Mouse (Mus musculus) frontal cortex, postnatal 36 days (tissue): ENCODE data around the gene Spn.
A peak's percentile ranks its signal among the peaks of the same experiment; 100 is the strongest.
"Not testable (repeated sequence)": the region's sequence is repeated elsewhere in the genome, so short reads cannot be mapped to it uniquely, and the experiment has no call there.

Source experiments
- DNase-seq, 2 experiments: peaks; one replicate each; pipeline ENCODE4 v3.0.0; 2022; ENCODE audit warnings: low spot score in 2 of 2

The Spn gene

GRCm38 (mm10) chr7:127105551-127105950, 32.1 kb downstream of the Spn start:
- no peak for DNase-seq

- peak; percentile 76 to 87 for DNase-seq
Measured at GRCm38 (mm10) chr7:127104560-127105332, 32.9 kb downstream of the Spn start.

DNA sequence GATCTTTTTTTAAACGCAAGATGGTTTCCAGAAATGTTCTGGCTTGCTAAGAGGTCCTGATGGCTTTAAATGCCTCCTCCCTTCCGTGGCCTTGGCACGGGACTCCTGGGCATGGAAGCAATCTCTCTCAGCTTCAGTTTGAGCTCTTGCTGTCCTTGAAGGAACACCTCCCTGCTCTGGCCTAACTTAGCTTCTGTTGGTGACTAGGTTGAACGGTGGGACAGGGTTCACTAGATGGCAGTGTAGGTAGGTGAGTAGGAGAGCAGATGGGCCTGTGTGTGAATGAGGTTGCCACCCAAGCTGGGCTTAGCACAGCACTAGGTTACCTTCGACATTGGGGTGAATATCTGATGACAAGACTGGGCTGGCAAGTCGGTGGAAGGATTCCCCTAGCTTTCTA, 33.7 kb downstream of the Spn start:
- DNase-seq: no peak

GRCm38 (mm10) chr7:127102148-127102547, 35.5 kb downstream of the Spn start:
- no peak for DNase-seq

GRCm38 (mm10) chr7:127101451-127102016, 36.1 kb downstream of the Spn start:
- no peak for DNase-seq

DNA sequence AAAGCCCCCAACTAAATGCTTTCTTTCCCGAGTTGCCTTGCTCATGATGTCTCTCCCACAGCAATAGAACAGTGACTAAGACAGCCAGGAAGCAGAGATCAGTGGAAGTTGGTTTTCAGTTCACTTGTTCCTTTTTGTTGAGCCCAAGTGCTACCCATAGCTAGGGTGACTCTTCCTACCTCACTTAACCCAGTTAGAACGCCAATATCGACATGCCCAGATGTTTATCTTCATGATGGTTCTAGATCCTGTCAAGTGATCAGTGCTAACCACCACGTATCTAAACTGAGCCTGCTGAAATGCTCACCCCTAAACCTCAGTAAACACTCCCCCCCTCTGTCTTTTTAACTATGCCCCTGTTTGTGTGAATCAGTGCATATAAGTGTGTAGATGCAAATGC, 38.1 kb downstream of the Spn start:
- DNase-seq: no peak

- no peak for DNase-seq
Measured at GRCm38 (mm10) chr7:127098950-127099349, 38.7 kb downstream of the Spn start.

DNA sequence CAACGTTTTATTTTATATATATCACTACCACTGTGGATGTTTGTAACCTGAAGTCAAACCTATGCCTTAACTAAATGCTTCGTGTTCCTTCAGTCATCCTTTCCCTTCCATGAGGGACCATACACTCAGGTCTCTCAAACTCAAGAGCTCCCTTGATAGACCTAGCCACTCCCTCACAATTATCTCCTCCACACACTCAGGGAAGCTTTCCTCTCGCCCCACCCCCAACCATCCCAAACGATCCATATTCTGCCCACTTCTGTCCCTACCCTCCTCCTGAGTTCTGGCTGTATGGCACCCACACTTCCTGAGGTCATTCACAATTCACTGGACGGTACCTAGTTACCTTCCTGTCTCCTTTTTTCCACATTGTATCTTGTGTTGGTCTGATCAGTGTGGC, 39.1 kb downstream of the Spn start:
- no peak for DNase-seq

- DNase-seq: no peak
Measured at GRCm38 (mm10) chr7:127096456-127096855, 41.2 kb downstream of the Spn start.

- no peak for DNase-seq
Measured at GRCm38 (mm10) chr7:127093914-127094313, 43.7 kb downstream of the Spn start.

DNA sequence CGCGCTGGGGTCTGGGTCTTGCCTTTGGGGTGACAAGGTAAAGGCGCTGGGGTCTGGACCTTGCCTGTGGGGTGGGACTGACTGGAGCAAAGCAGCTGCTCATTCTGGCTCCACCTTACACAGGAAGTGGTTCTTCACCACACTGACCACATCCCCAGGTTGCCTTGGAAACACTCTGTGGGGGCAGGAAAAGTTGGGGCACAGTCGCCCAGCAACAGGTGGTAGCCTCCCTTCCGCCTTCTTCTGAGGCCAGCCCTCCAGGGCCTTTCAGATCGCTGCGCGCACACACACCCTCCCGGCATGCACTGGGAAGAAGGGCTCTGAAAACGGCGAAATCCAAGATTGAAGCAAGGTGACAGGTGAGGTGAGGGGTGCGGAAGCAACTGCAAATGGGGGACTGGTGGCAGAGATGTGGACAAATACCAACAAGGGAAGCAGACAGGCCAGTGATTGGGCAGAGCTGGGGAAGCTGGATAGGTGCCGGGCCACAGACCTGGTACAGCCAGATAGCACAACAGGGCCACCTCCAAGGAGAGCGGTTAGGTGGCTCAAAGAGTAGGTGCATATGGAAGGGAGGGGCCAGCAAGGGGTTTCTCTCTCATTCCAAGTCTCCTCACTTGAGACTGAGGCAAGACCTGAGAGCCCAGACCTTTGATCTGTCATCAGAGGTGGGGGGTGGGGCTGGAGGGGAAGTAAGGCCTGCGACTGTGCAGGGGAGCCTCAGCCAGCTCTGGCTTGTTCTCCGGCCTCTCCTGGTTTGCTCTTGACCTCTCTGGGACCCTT, 46.3 kb downstream of the Spn start, which contains the start of gene AI467606:
TSS of gene AI467606 (plus strand) at position 246 of the 783 bp plus-strand sequence.
- no peak for DNase-seq

DNA sequence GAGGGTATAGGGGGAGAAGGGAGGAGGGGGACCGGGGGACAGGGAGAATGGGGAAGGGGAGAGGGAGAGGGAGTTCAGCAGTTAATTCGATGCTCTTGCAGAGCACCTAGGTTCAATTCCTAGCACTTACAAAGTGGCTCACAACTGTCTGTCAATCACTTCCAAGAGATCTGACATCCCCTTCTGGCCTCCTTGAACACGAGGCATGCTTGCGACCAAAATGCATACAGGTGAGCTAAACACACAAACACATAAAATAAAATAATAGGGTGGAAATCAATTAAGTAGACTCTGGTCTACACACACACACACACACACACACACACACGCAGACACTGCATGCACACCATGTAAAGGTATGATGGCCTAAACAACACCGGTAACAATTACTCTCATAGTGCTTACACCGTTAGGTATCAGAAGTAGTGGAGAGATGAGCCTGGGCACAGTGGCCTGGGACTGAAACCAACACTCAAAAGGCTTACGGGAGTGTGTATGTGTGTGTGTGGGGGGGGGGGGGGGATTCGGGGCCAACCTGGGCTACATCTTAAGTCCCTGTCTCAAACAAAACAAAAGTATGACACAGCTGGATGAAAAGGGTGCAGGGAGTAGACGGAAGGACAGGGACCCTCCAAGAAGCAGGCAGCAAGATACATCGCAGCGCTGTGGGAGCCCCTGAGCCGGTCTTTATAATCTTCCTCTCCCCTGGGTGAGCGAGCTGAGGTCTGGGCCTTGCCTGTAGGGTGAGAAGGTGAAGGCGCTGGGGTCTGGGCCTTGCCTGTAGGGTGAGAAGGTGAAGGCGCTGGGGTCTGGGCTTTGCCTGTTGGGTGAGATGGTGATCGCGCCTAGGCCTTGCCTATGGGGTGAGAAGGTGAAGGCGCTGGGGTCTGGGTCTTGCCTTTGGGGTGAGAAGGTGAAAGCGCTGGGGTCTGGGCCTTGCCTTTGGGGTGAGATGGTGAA, 47.2 kb downstream of the Spn start:
- no peak for DNase-seq

DNA sequence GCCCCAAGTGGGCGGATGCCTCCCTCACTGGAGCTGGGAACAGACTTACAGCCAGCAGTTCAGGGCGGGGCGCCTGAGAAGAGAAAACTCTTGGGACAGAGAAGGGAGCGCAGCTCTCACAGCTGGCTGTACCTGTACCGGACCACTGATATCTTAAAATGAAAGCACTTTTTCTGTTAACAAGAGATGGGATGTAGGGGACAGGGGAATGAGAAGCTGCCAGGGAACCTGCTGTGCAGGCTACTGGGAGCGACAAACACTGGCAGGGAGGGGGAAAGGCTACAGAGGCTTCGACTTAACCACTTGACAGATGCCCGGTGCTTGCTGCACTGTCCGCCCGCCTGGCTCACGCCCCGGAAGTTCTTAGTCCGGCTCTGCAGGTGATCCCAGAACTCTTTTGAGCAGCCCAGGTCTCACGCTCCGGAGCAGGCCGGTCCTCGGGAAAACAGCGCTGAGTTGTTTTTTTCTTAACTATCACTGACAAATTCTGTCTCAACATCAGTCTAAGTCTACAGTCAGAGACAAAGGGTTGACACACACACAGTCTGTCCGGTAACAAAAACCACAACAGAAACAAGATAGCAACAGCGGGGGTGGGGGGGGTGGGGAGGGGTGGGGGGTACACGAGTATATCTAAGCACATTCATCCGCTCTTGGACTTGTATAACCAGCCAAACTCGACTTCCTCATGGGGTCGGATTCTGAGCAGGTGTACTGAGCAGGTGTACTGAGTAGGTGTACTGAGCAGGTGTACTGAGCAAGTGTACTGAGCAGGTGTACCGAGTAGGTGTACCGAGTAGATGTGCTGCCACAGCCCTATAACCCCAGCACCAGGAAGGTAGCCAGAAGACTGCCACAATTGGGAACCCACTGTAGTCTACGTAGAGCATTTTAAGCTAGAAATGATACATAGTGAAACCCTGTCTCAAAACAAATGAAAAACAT, 48.5 kb downstream of the Spn start:
- DNase-seq: no peak

DNA sequence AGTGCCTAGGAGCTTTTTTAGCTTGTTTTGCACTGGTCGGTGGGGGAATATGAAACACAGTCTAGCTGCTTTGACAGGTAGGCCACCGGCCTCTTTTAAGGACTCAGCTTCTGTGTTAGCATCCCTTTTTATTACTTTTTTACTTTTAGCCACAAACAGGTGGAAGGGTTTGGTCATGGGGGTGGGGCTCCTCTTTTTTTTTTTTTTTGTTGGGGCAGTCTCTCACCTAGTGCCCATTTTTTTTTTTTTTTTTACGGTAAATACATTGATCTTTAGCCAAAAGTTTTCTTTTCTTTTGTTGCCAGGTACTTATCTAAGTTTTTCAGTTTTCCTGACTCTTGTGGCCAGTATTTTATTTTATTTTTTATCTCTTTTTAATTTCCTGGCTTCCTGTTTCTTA, 49.5 kb downstream of the Spn start:
- no peak for DNase-seq

DNA sequence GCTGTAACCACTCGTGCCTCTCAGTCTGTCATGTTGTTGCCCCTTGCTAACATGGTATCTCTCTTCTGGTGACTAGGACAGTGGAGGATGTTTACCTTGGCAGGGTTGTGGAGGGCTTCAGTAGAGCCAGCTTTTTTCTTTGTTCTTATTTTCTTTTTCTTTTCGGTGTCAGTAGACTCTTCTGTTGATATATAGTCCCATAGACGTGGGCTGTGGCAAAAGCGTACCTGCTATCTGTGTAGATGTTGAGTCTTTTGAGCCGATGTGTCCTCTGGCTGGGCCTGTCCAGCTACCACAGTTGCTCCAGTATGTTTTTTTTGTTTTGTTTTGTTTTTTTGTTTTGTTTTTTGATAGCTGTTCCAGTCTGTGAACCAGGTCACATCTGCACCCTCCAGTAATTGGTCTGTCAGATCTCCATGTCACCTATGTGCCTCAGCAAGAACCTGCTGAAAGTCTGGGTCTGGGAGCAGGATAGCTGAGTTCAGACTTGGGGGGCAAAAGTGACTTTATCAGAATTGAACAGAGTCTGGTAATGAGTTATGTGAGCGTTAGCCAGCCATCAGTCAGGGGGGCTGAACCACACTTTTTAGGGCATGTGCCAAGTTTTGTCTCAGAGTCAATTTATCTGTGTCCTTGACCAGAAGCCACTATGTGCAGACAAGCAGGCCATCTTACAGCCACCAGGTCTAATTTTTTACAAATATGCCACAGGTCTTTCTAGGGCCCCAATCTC, 50.2 kb downstream of the Spn start, which contains the start of gene Zg16:
TSS of gene Zg16 (minus strand) at position 51 of the 733 bp plus-strand sequence.
- not testable (repeated sequence) for DNase-seq

DNA sequence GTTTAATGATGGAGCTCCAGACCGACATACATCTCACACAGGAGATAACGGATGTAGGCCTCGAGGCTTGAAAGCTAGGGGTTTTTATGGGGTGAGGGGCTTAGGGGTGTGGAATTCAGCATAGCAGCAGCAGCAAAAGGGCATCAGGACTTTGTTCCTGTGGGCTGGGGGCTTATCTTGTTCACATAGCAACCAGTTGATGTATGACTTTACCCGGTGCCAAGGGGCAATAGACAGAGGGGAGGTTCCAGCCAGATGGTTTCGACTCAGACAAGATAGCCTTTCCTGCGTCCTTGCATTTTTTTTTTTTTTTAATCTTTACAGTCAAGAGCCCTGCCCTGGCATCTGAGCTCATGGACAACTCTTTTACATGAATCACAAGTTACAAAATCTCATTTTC, 51.9 kb downstream of the Spn start:
- DNase-seq: not testable (repeated sequence)

DNA sequence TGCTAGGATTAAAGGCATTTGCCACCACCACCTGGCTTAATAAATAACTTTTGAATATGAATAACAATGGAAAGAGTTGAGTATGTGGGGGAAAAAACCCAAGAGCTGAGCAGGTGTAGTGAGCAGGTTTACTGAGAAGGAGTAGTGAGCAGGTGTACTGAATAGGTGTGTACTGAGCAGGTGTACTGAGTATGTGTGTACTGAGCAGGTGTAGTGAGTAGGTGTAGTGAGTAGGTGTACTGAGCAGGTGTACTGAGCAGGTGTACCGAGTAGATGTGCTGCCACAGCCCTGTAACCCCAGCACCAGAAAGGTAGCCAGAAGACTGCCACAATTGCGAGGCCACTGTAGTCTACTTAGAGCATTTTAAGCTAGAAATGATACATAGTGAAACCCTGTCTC, 52.8 kb downstream of the Spn start:
- DNase-seq: no peak

- no peak for DNase-seq
Measured at GRCm38 (mm10) chr7:127083689-127084088, 53.9 kb downstream of the Spn start.

DNA sequence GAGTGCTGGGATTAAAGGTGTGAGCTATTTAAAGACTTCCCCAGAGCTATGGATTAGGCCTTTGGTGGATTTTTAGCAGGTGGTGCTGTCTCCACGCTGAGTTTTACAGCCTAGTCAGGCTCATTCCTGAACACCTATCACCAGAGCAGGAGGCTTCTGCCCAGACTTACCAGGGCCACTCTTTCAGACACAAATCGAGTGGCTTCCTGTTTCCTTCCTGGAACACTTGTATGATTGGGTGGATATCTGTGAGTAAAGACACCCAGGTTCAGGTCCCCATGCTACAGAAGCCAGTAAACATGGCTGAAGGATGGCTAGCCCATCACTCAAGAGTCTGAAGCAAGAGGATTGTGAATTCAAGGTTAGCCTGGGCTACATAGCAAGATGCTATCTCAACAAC, 54.6 kb downstream of the Spn start:
- no peak for DNase-seq

DNA sequence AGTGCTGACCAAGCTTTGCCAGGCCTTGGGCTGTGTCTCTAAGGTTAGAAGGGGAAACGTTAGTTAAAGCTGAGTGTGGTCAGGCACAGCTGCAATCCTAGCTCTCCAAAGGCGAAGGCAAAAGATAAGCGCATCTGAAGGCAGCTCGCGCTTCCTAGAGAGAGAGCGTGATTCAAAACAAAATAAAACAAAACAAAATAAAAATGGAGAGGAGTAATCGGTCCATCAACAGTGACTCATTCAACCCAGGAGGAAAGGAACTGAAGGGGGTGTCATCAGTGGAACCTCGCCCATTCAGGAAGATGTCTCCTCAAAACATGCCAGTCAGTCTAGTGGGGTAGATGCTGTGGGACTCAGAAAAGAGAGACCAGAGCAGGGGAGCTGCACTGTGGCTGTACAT, 55.4 kb downstream of the Spn start:
- DNase-seq: no peak
